33 mouse cellular contexts compared by ENCODE assay signal in the genomic region with DNA sequence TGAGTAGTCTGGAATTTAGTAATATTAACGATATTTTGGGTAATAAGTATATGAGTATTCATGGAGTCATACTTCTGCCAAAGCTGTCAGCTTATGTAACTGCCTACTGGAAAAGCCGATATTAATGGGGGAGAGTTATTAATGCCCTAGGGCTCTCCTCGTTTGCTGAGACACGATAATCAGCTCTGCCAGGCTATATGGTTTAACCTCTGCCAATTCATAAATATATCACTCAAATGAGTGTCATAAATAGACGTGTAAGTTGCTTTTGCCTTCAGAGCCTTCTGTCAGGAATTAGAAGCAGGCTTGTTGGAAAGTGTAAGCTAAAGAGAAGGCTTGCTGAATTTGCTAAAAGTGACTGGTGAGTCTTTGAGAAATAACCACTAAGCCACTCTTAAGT.
A peak's percentile ranks its signal among the peaks of the same experiment; 100 is the strongest.
DNase-seq lines count a peak whose midpoint lies in the region; ATAC-seq lines count a peak whose summit lies in the region.
"Had no signal": no experiment of that assay in that cellular context is flagged by ENCODE, and none has a peak within 500 bp of the region (broad histone marks: within the 10 kb centered on the region; RNA-seq: fewer than 3 reads in every experiment).

No protein-coding gene starts in this region.

- H3K27ac ChIP-seq in midbrain, embryonic 12.5 days (replicated peaks), result no peak overlapping the region
- H3K27ac ChIP-seq in midbrain, embryonic 10.5 days (replicated peaks), result no peak overlapping the region
- H3K27ac ChIP-seq: forebrain, embryonic 12.5 days; kidney, postnatal 0 days; limb, embryonic 10.5 days; limb, embryonic 15.5 days; liver, embryonic 13.5 days; macrophage; neural tube, embryonic 13.5 days; stomach, embryonic 15.5 days had no signal

- no peak overlapping the region for H3K4me2 ChIP-seq in midbrain, embryonic 12.5 days (replicated peaks)
- H3K4me2 ChIP-seq: forebrain, embryonic 12.5 days; heart, embryonic 11.5 days; limb, embryonic 15.5 days; liver, embryonic 13.5 days; neural tube, embryonic 13.5 days; stomach, embryonic 15.5 days had no signal

- peak; percentile 54; the same call in 1 of the 2 replicates for ATAC-seq in midbrain, embryonic 12.5 days (ENCODE audit: low FRiP score, low read depth)
- ATAC-seq: intestine, embryonic 16.5 days; lung, postnatal 0 days; Patski had no signal

- no peak overlapping the region for H3K9ac ChIP-seq in midbrain, embryonic 12.5 days (replicated peaks)
- H3K9ac ChIP-seq: forebrain, embryonic 12.5 days; limb, embryonic 15.5 days; liver, embryonic 13.5 days; neural tube, embryonic 13.5 days; stomach, embryonic 15.5 days had no signal

- H3K4me3 ChIP-seq in midbrain, embryonic 12.5 days, result no peak overlapping the region
- H3K4me3 ChIP-seq in midbrain, embryonic 10.5 days, result no peak overlapping the region
- H3K4me3 ChIP-seq: erythroblast, embryonic 14.5 days; forebrain, embryonic 12.5 days; limb, embryonic 10.5 days; limb, embryonic 15.5 days; liver, embryonic 13.5 days; neural tube, embryonic 13.5 days; stomach, embryonic 15.5 days had no signal

- no peaks in the 10 kb centered on the region for H3K9me3 ChIP-seq in midbrain, embryonic 12.5 days
- no peaks in the 10 kb centered on the region for H3K9me3 ChIP-seq in midbrain, embryonic 10.5 days (replicated peaks)
- H3K9me3 ChIP-seq: forebrain, embryonic 12.5 days; G1E; limb, embryonic 10.5 days; limb, embryonic 15.5 days; liver, embryonic 13.5 days; neural tube, embryonic 13.5 days; stomach, embryonic 15.5 days had no signal

- no peaks in the 10 kb centered on the region for H3K27me3 ChIP-seq in midbrain, embryonic 12.5 days
- H3K27me3 ChIP-seq in midbrain, embryonic 10.5 days (ENCODE audit: low read depth, poor library complexity, severe bottlenecking), result no peaks in the 10 kb centered on the region
- H3K27me3 ChIP-seq: forebrain, embryonic 12.5 days; limb, embryonic 15.5 days; liver, embryonic 13.5 days; neural tube, embryonic 13.5 days; Patski; stomach, embryonic 15.5 days had no signal

- peak; percentile 4 to 11 for DNase-seq in cerebellum, postnatal 10 days
- DNase-seq in cerebellum, postnatal 4 days (ENCODE audit: low spot score in 2 of 2), result no peak
- DNase-seq in midbrain, embryonic 10.5 days (ENCODE audit: low spot score), result no peak
- peak; percentile 9 for DNase-seq in mesoderm, embryonic 11.5 days (ENCODE audit: low read depth, low spot score)
- DNase-seq in spleen, postnatal 10 days (ENCODE audit: low spot score in 2 of 2), result no peak
- DNase-seq in lung, postnatal 36 days, result no peak
- DNase-seq: adrenal gland, postnatal 10 days; cerebellum, adult 11-12 months; cerebellum, adult 9-11 months; gastrocnemius, postnatal 25 days; heart, adult 11 months; heart, postnatal 36 days; kidney, adult 8-10 months; kidney, postnatal 4 days; layer of hippocampus, postnatal 36 days; liver, embryonic 13.5 days; lung, adult 18-20 months; right cerebral cortex, postnatal 14 days; thymus, postnatal 14 days had no signal

- no peaks in the 10 kb centered on the region for H3K36me3 ChIP-seq in midbrain, embryonic 12.5 days
- no peaks in the 10 kb centered on the region for H3K36me3 ChIP-seq in midbrain, embryonic 10.5 days
- H3K36me3 ChIP-seq: forebrain, embryonic 12.5 days; G1E; limb, embryonic 10.5 days; limb, embryonic 15.5 days; liver, embryonic 13.5 days; neural tube, embryonic 13.5 days; stomach, embryonic 15.5 days had no signal

- 71% methylated on average over 5 of the region's 5 CpGs for WGBS in midbrain, embryonic 12.5 days
- 86% methylated on average over 5 of the region's 5 CpGs for WGBS in midbrain, embryonic 10.5 days

- H3K4me1 ChIP-seq in midbrain, embryonic 12.5 days, result no peaks in the 10 kb centered on the region
- no peaks in the 10 kb centered on the region for H3K4me1 ChIP-seq in midbrain, embryonic 10.5 days
- H3K4me1 ChIP-seq: forebrain, embryonic 12.5 days; limb, embryonic 10.5 days; limb, embryonic 15.5 days; liver, embryonic 13.5 days; neural tube, embryonic 13.5 days; stomach, embryonic 15.5 days had no signal

Comparison
In these comparisons a context has a peak if more than half of its experiments do, and no peak if none do; other contexts are left out.
1. DNase-seq: peak in cerebellum, postnatal 10 days (2 of 2) and mesoderm, embryonic 11.5 days (single experiment); none in cerebellum, postnatal 4 days (0 of 2), midbrain, embryonic 10.5 days (single experiment), spleen, postnatal 10 days (0 of 2) and lung, postnatal 36 days (single experiment).